Mouse (Mus musculus): ENCODE results near the gene Kctd13.

Gene Kctd13

DNA sequence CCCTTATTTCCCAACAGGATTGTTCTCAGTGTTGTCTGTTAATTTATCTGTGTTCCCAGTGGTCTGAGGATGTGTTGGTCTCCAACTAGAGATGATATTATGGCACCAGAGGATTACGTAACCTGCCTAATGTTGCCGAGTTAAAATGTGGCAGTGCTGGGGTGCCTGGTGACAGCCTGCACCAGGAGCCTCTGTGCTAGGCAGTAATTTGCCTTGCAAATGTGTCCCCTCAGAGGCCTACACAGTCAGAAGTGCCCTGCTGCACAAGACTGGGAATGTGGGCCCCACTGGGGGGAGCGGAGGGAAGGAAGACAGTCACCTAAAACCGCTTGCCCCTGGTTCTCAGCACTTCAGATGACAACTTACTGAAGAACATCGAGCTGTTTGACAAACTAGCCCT, 13.1 kb downstream of the Kctd13 start:
- no peak for DNase-seq (ENCODE audit: extremely low read depth, low read depth)

DNA sequence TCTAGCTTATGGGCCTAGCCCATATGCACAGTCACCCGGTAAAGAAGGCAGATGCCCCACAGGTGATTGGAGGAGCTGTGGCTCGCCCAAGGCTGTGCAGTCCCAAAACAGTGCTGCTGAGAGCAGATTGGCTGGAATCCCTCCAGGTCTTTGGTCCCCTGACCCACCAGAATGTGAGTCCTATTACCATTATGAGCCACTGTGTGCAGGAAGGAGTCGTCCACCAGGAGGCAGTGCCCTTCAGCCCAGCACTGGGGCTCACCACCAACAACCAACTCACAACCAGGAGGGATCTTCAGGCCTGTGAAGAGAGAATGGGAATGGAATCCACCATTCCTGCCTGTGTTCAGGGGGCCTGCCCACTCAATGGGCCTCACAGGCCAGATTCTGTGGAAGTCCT, 17.9 kb downstream of the Kctd13 start:
- DNase-seq (ENCODE audit: extremely low read depth, low read depth) = no peak

DNA sequence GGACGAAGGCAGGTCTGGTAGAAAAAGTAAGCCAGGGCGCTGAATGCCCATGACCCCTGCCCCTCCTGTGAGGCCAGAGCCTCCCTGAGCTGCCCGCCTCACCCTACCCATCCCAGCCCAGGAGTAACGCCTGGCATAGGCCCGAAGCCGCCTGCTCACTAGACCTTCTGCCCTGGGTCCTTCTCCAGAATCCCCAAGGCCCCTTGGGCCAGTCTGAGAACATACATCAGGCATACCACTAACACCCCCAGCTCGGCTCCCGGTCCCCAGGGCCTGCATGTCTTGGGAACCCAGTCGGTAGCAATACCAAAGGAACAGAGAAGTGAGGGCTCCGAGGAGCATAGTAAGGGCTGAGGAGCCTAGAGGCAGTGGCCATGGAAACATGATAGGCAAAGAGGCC, 19.9 kb downstream of the Kctd13 start:
- DNase-seq (ENCODE audit: extremely low read depth, low read depth) = no peak

DNA sequence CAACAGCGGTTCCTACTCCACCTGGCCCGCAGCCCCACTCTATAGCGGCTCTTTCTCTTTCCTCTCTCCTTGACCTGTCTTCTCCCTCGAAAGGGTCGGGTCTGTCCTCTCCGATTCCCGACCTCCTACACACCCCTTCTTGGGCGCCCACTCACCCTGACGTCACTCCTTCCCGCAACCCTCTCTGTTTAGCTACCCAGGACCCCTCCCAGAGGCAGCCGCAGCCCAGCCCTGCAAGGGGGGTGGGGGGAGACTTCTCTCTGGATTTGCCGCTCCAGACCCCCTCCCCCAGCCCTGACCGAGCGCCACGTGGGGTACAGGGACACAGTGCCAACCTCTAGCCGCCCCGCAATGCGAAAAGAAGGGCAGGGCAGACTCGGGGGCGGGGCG, 20.7 kb downstream of the Kctd13 start, which contains the start of gene Asphd1:
Gene Asphd1 (minus strand): TSS at position 180 of the 390 bp plus-strand sequence.
- DNase-seq (ENCODE audit: extremely low read depth, low read depth) = no peak

DNA sequence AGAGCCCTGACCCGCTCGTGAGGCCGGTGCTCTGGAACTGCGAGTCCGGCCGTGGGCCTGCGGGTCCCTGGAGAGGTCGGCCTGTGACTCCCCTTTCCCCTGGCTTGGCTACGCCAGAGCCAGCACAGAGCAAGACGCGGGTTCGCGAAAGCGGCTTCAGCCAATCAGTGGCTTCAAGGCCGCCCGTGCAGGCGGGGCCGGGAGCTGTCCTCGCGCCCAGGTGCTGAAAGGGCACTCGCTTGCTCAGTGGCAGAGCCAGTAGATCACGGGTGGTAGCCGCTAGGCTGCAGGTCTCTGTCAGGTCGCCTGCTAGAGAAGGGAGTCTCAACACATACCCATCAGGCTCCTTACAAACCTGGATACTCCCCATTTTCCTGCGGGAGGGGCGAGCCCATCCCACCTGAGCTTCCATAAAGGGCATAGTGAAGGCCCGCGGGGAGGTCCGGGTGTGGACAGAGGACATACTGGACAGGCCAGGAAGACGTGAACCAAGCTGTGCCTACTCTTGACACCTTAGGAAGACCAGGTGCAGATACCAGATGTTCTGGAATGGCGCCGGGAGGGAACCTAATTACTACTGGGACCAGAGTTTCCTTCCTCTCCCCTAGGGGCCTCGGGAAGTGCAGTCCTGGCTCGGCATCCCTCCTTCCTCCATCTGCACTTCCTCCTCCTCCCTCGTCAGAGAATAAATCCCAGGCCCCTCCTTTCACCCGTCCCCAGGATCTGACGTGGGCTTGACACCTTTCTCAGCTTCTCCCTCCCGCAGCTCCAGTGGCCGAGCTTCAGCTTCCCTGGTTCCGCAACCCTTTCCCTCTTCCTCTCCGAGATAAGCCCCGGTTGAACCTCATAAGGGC, 21.3 kb downstream of the Kctd13 start, which contains the start of gene Sez6l2:
Gene Sez6l2 (plus strand): TSS at position 771 of the 854 bp plus-strand sequence.
- DNase-seq (ENCODE audit: extremely low read depth, low read depth) = peak; percentile 59

DNA sequence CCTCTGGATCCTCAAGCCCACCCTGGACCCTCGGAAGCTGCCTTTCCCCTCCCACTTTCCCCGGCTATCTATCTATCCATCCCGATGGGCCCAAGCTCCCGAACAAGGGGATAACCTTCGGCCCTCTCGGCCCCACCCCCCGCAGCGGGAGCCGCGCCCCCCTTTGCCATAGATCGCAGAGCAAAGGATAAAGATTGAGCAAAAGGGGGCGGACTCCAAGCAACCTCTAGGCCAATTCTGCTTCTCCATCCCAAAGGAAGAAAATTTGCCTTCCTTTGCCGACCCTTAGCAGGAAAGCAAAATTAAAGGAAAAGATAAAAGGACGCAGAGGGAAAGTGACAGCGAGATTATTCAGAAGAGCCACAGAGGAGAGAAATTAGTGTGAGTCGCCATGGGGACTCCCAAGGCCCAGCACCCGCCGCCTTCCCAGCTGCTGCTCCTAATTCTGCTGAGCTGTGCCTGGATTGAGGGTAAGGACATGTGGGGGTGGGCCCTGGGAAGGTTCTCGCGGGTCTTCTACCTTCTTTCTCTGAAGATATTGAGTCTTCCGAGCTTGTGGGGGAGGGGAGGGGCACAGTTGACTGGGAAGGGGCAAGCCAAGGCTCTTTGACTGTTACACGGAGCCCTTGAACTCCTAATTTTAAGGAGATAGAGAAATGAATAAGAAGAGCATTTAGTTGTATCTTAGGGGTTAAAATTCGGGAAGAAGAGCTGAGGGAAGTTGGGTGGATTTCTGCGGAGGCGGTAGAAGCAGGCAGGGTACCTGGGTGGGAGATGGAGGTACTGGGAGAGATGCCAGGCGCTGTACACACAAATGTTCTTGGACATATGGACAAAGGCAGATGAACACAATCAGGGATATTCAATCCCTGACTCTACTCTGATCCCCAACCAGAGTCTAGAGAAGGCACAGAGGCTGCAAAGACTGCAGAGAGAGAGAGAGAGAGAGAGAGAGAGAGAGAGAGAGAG, 22.3 kb downstream of the Kctd13 start:
- DNase-seq (ENCODE audit: extremely low read depth, low read depth) = no peak

DNA sequence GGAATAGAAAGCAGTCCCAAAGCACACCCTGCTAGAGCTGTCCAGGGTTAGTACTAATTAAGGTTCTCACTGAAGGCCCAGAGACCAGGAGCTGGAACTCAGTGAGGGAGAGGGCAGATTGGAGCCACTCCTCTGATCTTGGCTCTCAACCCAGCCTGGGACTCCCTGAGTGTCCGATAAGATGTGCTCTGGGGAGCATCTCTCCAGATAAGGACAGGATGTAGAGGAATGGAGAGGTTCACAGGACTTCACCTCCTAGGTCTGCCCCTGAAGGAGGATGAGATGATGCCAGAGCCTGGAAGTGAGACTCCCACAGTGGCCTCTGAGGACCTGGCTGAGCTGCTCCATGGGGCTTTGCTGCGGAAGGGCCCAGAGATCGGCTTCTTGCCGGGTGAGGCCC, 23.1 kb downstream of the Kctd13 start:
- no peak for DNase-seq (ENCODE audit: extremely low read depth, low read depth)

DNA sequence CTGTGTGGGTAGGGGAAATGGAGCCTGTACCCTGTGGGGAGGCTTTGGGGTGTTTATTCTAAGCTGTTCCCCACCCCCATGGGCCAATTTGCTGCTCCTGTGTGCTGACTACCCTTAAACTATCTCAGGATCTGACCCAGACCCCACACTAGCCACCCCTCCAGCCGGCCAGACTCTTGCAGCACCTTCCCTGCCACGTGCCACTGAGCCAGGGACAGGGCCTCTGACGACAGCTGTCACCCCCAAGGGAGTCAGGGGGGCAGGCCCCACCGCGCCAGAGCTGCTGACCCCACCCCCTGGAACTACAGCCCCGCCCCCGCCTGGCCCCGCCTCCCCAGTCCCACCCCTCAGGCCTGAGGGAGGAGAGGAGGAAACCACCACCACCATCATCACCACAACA, 24.0 kb downstream of the Kctd13 start:
- DNase-seq (ENCODE audit: extremely low read depth, low read depth) = no peak

DNA sequence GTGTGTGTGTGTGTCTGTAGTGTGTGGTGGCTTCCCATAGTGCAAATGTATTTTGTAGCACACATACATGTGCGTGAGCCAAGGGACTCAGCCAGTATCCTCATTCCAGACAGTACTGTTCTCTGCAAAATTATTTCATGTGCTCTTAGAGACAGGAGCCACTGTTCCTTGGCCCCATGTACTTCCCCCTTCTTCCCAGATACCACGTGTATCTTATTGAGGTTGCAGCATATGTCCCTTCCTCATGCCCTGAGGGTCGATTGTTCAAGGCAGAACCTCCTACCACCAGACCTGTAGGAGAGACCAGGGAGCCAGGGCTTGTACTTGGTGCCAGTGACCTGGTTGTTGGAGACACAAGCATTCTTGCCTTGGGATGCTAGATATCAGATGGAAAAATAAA, 26.4 kb downstream of the Kctd13 start:
- no peak for DNase-seq (ENCODE audit: extremely low read depth, low read depth)

DNA sequence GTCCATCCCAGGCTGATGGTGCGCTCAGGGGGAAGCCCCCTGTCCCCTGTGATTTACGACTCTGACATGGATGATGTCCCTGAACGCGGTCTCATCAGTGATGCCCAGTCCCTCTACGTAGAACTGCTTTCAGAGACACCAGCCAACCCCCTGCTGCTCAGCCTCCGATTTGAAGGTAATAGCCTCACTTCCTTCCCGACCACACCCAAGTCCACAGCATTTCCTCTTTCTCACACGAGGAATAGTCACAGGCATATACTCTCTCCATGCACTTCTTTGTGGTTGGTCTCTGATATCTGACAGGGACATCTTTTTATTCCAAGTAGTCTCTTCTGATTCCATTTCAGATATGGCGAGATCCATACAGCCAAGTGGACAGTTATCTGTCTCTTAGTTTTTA, 31.1 kb downstream of the Kctd13 start:
- DNase-seq (ENCODE audit: extremely low read depth, low read depth) = peak; percentile 40

DNA sequence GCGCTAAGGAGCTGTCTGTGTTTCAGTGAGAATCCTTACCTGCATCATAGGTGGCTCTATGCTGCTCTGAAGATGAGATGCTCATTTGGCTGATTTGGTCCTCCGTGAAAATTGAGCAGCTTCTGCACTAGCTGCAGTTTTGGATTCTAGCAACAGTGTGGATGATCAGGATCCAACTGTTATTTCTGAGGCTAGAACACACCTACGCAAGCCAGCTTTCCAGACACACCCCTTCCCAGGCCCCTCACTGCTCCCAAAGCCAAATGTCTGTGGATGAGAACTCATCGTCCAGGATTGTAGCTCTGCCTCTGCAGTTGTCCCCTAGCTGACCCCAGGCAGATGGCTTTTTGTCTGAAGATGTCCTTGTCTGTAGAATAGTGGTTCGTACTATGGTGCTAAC, 32.4 kb downstream of the Kctd13 start:
- no peak for DNase-seq (ENCODE audit: extremely low read depth, low read depth)

DNA sequence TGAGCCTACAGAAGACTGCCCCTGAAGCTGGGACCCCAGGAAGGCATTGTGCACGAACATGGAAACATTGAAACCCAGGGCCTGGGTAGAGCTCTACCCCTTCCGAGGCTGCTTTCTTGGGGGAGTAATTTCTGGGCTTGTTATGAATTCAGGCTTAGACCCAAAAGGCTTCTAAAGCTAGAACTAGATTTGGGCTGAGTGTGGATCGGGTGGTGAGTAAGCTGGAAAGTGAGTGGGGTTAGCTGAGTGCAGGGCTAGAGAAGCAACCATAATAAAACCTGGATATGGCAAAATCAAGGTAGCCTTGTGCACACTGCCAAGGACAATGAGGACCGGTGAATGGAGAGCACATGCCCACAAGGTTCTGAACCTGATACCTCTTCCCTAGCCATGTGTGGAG, 33.3 kb downstream of the Kctd13 start:
- no peak for DNase-seq (ENCODE audit: extremely low read depth, low read depth)

DNA sequence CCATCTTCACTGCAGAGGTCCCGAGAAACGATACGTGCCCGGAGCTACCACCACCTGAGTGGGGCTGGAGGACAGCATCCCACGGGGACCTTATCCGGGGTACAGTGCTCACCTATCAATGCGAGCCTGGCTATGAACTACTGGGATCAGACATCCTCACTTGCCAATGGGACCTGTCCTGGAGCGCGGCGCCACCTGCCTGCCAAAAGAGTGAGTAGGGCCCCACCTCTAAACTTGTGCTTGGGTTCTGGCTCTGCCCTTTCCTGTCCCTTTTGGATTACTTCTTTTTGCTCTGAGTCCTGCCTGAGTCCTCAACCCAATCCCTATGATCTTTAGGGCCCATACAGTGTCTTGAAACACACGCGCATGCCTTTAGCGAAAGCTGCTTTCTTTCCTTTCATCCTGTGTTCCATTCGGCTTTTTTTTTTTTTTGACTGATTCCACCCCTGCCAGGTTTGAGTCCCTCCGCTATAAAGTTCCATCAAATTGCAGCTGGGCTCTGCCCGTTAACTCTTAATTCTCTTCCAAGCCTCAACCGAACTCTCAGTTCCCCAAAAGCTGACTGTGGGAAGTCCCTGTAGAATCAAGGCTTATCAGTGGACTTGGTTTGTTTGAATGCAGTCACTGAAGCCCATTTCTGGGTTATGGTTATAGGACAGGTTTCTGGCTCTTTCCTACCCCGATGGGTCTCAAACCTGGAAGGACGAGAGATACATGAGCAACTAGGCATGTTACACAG, 35.0 kb downstream of the Kctd13 start:
- no peak for DNase-seq (ENCODE audit: extremely low read depth, low read depth)

DNA sequence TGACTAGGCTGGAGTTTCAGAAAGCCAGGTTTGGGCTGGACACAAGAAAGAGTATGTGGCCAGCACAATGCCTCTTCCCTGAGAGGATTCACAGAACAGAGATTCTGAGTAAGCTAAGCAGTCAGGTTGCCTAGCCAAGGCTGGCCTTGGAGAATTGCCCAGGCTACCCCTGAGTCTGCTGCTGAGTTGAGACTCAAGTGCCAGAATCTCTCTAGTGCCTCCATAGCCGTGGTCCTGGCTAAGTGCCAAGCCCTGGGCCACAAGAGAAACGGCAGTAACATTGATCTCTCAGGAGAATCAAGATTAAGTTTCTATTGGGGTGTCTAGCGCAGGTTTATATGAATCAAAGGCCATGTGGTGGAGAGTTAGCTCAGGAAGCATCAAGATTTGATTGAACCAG, 36.9 kb downstream of the Kctd13 start:
- DNase-seq (ENCODE audit: extremely low read depth, low read depth) = no peak

DNA sequence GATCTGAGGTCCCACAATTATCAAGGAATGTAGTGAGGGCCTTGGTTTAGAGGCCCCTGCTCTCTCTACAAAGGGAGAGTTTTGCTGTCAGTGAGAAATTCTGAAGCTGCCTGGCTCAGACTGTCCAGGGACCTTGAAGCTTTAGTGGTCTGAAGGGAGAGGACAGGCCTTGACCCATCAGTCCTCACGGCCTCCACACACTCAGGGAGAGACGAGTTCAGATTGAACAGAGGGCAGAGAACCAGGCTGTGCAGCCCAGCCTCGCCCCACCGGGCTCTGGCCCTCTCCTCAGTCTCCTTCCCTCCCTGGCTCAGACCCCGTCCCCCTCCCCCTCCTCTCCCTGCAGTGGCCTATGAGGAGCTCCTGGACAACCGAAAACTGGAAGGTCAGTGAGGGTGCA, 38.7 kb downstream of the Kctd13 start:
- no peak for DNase-seq (ENCODE audit: extremely low read depth, low read depth)

DNA sequence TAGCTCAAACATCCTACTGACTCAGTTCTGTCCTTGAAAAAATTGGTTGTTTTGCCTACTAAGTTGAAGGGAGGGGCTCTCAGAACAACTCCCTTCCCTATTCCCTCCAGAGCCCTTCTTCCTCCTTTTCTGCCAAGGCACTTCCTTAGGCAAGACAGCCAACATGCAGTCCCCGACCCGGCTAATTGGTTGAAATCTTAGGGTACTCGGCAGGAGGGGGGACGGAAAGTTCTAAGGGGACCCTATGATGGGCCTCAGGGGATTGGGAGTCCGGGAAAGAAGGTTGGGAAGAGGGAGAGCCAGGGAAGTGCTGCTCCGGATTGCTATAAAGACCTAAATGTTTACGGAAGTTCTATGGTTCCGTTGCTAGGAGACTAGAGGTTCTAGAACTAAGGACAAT, 46.8 kb downstream of the Kctd13 start:
- peak; percentile 37 for DNase-seq (ENCODE audit: extremely low read depth, low read depth)

DNA sequence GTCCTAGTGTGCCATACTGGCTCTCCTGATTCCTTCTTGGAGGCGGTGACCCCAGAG, 47.0 kb downstream of the Kctd13 start, which contains the start of gene Cdipt:
Gene Cdipt (plus strand): TSS at position 22 of the 57 bp plus-strand sequence.
- no peak for DNase-seq (ENCODE audit: extremely low read depth, low read depth)

DNA sequence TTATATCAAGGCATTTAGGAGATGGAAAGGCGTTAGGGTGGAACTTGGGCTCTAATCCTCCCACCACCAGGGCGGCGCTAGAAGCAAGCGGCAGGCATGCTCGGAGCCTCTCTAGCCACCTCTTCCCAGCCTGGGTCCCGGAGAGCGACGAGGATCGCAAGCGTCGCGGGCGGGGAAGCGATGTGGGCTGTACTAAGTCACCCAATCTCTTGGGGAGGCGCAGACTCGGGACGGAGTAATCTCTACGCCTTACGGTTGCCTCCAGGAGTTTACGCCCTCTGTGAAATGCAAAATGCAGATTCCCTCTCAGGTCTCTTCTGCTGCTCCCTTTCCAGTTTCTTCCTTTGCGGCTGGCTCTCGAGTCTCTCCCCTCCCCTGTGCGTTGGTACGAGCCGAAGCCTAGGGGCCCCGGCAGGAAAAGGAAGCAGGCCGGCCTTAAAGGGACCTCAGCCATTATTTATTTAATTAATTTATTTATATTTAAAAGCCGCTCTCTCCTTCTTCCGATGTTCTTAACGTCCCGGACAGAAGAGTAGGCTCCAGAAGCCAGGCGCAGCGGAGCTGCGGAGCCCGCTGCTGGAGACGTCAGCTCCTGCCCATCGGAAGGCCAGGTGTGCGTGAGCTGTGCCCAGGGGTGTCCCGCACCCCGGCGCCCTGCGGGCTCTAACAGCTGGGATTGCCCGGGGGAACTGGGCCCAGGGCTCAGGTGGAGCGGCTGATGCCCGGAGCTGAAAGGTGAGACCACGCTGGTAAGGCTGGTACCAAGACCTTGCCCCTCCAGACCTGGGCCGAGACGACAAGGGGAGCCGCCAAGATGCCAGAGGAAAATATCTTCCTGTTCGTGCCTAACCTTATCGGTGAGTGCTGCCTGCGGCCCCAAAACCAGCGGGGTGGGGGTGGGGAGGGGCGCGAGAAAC, 47.5 kb downstream of the Kctd13 start, which contains the start of gene Cdiptos:
Gene Cdiptos (minus strand): TSS at position 149 of the 917 bp plus-strand sequence.
- DNase-seq (ENCODE audit: extremely low read depth, low read depth) = peak; percentile 93

DNA sequence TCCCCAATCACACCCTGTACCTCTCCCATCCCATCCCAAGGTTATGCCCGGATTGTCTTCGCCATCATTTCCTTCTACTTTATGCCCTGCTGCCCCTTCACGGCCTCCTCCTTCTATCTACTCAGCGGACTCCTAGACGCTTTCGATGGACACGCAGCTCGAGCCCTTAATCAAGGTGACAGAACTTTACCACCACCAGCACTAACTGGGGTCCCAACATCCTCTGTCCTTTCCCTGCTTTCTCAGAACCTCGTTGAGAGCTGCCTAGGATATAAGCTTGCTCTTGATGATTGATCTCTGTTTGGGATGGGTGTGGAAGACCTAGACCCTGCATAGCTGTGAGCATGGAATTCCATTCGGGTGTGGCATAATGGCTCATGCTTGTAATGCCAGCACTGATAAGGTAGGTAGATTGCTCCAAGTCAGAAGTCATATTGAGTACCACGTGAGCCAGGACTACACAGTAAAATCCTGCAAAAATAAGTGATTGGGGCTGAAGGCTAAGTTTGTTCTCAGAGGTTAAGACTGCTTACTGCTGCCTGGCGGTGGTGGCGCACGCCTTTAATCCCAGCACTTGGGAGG, 48.3 kb downstream of the Kctd13 start:
- no peak for DNase-seq (ENCODE audit: extremely low read depth, low read depth)

DNA sequence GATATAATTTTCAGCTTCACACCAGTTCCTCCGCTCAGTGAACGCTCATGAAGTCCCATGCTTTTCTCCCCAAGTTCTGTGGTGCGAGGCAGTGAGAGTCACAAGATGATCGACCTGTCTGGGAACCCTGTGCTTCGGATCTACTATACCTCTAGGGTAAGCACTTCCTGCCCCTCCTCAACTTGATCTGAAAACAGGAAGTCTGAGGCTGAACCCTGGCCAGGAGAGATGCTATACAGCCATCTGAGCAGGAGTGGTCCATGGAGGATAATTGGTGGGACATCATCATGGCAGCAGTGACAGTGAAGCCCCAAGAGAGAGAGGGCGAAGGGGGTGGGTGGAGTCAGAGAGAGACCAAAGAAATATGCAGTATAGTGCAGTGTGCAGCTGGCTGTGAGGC, 50.2 kb downstream of the Kctd13 start:
- no peak for DNase-seq (ENCODE audit: extremely low read depth, low read depth)

DNA sequence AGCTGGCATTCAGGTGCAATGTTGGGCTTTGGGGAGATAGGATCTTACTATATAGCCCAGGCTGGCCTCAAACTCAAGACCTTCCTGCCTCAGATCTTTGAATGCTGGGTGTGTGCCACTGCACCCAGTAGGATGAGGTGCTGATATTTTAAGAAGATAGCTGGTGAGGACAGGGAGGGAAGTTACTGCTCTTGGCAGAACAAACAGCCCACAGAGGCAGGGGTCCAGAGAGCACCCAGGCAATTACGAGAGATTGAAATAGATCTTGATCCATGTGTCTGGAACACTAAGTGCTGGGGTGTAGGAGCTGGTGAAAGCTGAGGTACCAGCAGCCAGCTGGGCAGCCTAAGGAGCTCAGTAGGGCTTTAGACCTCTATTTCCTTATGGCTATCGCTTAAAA, 52.9 kb downstream of the Kctd13 start:
- DNase-seq (ENCODE audit: extremely low read depth, low read depth) = no peak

Measured in MEL-GATA-1-ER (cell line).